Mouse (Mus musculus) lung, postnatal 0 days (tissue): ENCODE results near the gene Olfr263.

Experiments
- CTCF ChIP-seq: IDR thresholded peaks from 2 replicates; pipeline ENCODE4 v1.5.1; 2016; ENCODE audit warnings: antibody characterized with exemption, mild to moderate bottlenecking
- EP300 ChIP-seq: IDR thresholded peaks from 2 replicates; pipeline ENCODE4 v1.6.1; 2016; ENCODE audit warnings: antibody characterized with exemption, mild to moderate bottlenecking, control low read depth

GRCm38 (mm10) chr13:21181996-21182395 lies 52.6 kb downstream of the Olfr263 start:
- no peak for TF ChIP-seq EP300
- no peak for TF ChIP-seq CTCF
